9 mouse cellular contexts compared by ENCODE assay signal in genomic region chr8:91376785-91377184, GRCm38 (mm10).
A peak's percentile ranks its signal among the peaks of the same experiment; 100 is the strongest.
DNase-seq lines count a peak whose midpoint lies in the region; ATAC-seq and TF ChIP-seq lines count a peak whose summit lies in the region.
"Had no signal": no experiment of that assay in that cellular context is flagged by ENCODE, and none has a peak within 500 bp of the region (broad histone marks: within the 10 kb centered on the region; RNA-seq: fewer than 3 reads in every experiment).

No protein-coding gene starts in this region.

- DNase-seq in cerebellum, adult 11-12 months: peak; percentile 15
- no peak for DNase-seq in cerebellum, adult 11 months
- no peak for DNase-seq in G1E (ENCODE audit: low spot score)
- peak; percentile 55 to 60 for DNase-seq in gastrocnemius, postnatal 36 days
- no peak for DNase-seq in spleen, postnatal 14 days (ENCODE audit: low spot score in 2 of 2)
- DNase-seq in left cerebral cortex, postnatal 14 days (ENCODE audit: low spot score in 2 of 2): no peak
- no peak for DNase-seq in thymus, adult 18-20 months

- no peaks in the 10 kb centered on the region for H3K9me3 ChIP-seq in G1E (replicated peaks)
- H3K9me3 ChIP-seq in limb, embryonic 12.5 days: no peaks in the 10 kb centered on the region
- H3K9me3 ChIP-seq: midbrain, embryonic 12.5 days had no signal

- intact Hi-C loops in gastrocnemius, postnatal 36 days (cut with DNase I): loop anchor here (5.0 kb wide), 1 partner anchor 111 kb away; no protein-coding TSS in a partner anchor
- intact Hi-C loops in left cerebral cortex, postnatal 14 days (cut with DNase I): loop anchor here (5.0 kb wide), 1 partner anchor 126 kb away; no protein-coding TSS in a partner anchor

- H3K4me3 ChIP-seq in G1E (ENCODE audit: low read depth, low read length): peak overlapping the region; percentile 2; the same call in 1 of the 2 replicates
- H3K4me3 ChIP-seq in limb, embryonic 12.5 days (replicated peaks): no peak overlapping the region
- H3K4me3 ChIP-seq: midbrain, embryonic 12.5 days had no signal

- H3K4me2 ChIP-seq in limb, embryonic 12.5 days: peak overlapping the region; percentile 34
- H3K4me2 ChIP-seq: midbrain, embryonic 12.5 days had no signal

- no peaks in the 10 kb centered on the region for H3K27me3 ChIP-seq in G1E (ENCODE audit: insufficient read depth, low read length)
- peaks cover 50% of the 10 kb centered on the region for H3K27me3 ChIP-seq in limb, embryonic 12.5 days

- 4% methylated on average over 11 of the region's 11 CpGs for WGBS in limb, embryonic 12.5 days

- peak; percentile 51; the same call in 1 of the 2 replicates for ATAC-seq in G1E (ENCODE audit: extremely low read depth, insufficient number of reproducible peaks, low FRiP score, poor library complexity, severe bottlenecking)
- no peak for ATAC-seq in limb, embryonic 12.5 days (ENCODE audit: insufficient number of reproducible peaks, insufficient read depth, low FRiP score, low TSS enrichment, low read depth)

- H3K36me3 ChIP-seq in G1E (replicated peaks): peaks cover 21% of the 10 kb centered on the region
- H3K36me3 ChIP-seq in limb, embryonic 12.5 days: no peaks in the 10 kb centered on the region
- H3K36me3 ChIP-seq: midbrain, embryonic 12.5 days had no signal

- no peak overlapping the region for H3K9ac ChIP-seq in limb, embryonic 12.5 days (replicated peaks)
- H3K9ac ChIP-seq: midbrain, embryonic 12.5 days had no signal

- no peak overlapping the region for H3K27ac ChIP-seq in limb, embryonic 12.5 days
- H3K27ac ChIP-seq: midbrain, embryonic 12.5 days had no signal

- peaks cover 20% of the 10 kb centered on the region for H3K4me1 ChIP-seq in G1E (ENCODE audit: insufficient read depth, low read depth, low read length)
- peaks cover 62% of the 10 kb centered on the region for H3K4me1 ChIP-seq in limb, embryonic 12.5 days (replicated peaks)

- TF ChIP-seq CTCF in G1E (IDR thresholded peaks at IDR 0.05; ENCODE audit: low read depth, low read length): no peak

Comparison
In these comparisons a context has a peak if more than half of its experiments do, and no peak if none do; other contexts are left out.
1. DNase-seq: peak in cerebellum, adult 11-12 months (single experiment) and gastrocnemius, postnatal 36 days (2 of 2); none in cerebellum, adult 11 months (single experiment), G1E (single experiment), spleen, postnatal 14 days (0 of 2), left cerebral cortex, postnatal 14 days (0 of 2) and thymus, adult 18-20 months (0 of 2).